Mouse (Mus musculus): ENCODE results near the gene Prdm11.

- TF ChIP-seq POLR2A (IDR thresholded peaks at IDR 0.05; ENCODE audit: low read depth, low read length) (no peak), CTCF (IDR thresholded peaks at IDR 0.05; ENCODE audit: borderline replicate concordance, insufficient read depth, low read length) (no peak)
These were observed 111.5 kb downstream of the Prdm11 start for GRCm38 (mm10) chr2:92934312-92934982.
